23 mouse cellular contexts compared by ENCODE assay signal in the genomic region with DNA sequence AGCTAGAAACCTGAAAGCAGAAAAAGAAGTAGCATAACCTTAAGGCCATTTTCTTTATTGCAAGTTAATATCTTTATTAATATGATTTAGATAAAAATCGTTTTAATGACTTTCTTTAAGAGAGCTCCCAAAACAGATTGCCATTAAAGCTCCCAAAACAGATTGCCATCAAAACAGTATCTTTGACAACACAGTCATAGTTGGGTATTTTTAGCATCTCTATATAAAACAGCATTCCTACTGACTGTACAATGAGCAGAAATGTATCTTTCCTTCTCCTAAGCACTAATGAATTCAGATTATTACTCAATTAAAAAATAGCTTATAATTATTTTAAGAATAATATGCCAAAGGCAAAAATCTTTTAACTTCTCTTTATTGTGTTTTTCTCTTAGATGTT.
DNase-seq lines count a peak whose midpoint lies in the region; ATAC-seq and TF ChIP-seq lines count a peak whose summit lies in the region.
"Had no signal": no experiment of that assay in that cellular context is flagged by ENCODE, and none has a peak within 500 bp of the region (broad histone marks: within the 10 kb centered on the region; RNA-seq: fewer than 3 reads in every experiment).

No protein-coding gene starts in this region.

- H3K4me1 ChIP-seq in forebrain, embryonic 16.5 days (replicated peaks; ENCODE audit: control insufficient read depth, insufficient read depth, low read length) = no peaks in the 10 kb centered on the region
- H3K4me1 ChIP-seq in forebrain, embryonic 11.5 days (replicated peaks; ENCODE audit: control insufficient read depth, insufficient read depth, low read length) = no peaks in the 10 kb centered on the region
- H3K4me1 ChIP-seq in forebrain, postnatal 0 days (ENCODE audit: insufficient read depth) = no peaks in the 10 kb centered on the region
- no peaks in the 10 kb centered on the region for H3K4me1 ChIP-seq in forebrain, embryonic 15.5 days
- H3K4me1 ChIP-seq in cerebellum, adult 2 months (ENCODE audit: control insufficient read depth, insufficient read depth, low read length) = no peaks in the 10 kb centered on the region

- H3K36me3 ChIP-seq in forebrain, embryonic 16.5 days (ENCODE audit: control insufficient read depth, insufficient read depth) = no peaks in the 10 kb centered on the region
- H3K36me3 ChIP-seq in forebrain, embryonic 11.5 days (ENCODE audit: control insufficient read depth, insufficient read depth, low read length) = no peaks in the 10 kb centered on the region
- H3K36me3 ChIP-seq in forebrain, postnatal 0 days (ENCODE audit: insufficient read depth) = no peaks in the 10 kb centered on the region
- no peaks in the 10 kb centered on the region for H3K36me3 ChIP-seq in forebrain, embryonic 15.5 days
- H3K36me3 ChIP-seq: G1E had no signal

- no peak overlapping the region for H3K4me3 ChIP-seq in forebrain, embryonic 16.5 days (replicated peaks; ENCODE audit: low read length)
- H3K4me3 ChIP-seq in forebrain, embryonic 11.5 days (ENCODE audit: low read depth, low read length) = no peak overlapping the region
- no peak overlapping the region for H3K4me3 ChIP-seq in forebrain, postnatal 0 days (ENCODE audit: low read depth, low read length)
- H3K4me3 ChIP-seq in forebrain, embryonic 15.5 days = no peak overlapping the region
- no peak overlapping the region for H3K4me3 ChIP-seq in cerebellum, adult 2 months (replicated peaks; ENCODE audit: insufficient read depth, low read depth, low read length)

- no peak overlapping the region for H3K27ac ChIP-seq in forebrain, embryonic 16.5 days (ENCODE audit: low read length)
- no peak overlapping the region for H3K27ac ChIP-seq in forebrain, embryonic 11.5 days (ENCODE audit: low read depth, low read length)
- H3K27ac ChIP-seq in forebrain, postnatal 0 days (ENCODE audit: low read depth, low read length) = no peak overlapping the region
- no peak overlapping the region for H3K27ac ChIP-seq in forebrain, embryonic 15.5 days (replicated peaks)
- no peak overlapping the region for H3K27ac ChIP-seq in cerebellum, adult 2 months (ENCODE audit: insufficient read depth, low read length)

- no peak overlapping the region for H3K4me2 ChIP-seq in forebrain, embryonic 16.5 days (ENCODE audit: low read length)
- H3K4me2 ChIP-seq in forebrain, embryonic 11.5 days (ENCODE audit: low read depth, low read length, severe bottlenecking) = no peak overlapping the region
- no peak overlapping the region for H3K4me2 ChIP-seq in forebrain, postnatal 0 days (ENCODE audit: low read depth)
- H3K4me2 ChIP-seq in forebrain, embryonic 15.5 days (replicated peaks) = no peak overlapping the region

- H3K9ac ChIP-seq in forebrain, embryonic 16.5 days (replicated peaks; ENCODE audit: low read depth, low read length) = no peak overlapping the region
- no peak overlapping the region for H3K9ac ChIP-seq in forebrain, embryonic 11.5 days (ENCODE audit: low read length)
- H3K9ac ChIP-seq in forebrain, postnatal 0 days = no peak overlapping the region
- no peak overlapping the region for H3K9ac ChIP-seq in forebrain, embryonic 15.5 days (replicated peaks)

- no peak for TF ChIP-seq CTCF in forebrain, postnatal 0 days (IDR thresholded peaks at IDR 0.05; ENCODE audit: low read depth)
- no peak for TF ChIP-seq CTCF in cerebellum, adult 2 months (IDR thresholded peaks at IDR 0.05; ENCODE audit: borderline replicate concordance, insufficient read depth, low read depth, low read length)

- 53% methylated on average over 1 of the region's 1 CpGs for WGBS in forebrain, embryonic 16.5 days
- 65% methylated on average over 1 of the region's 1 CpGs for WGBS in forebrain, embryonic 11.5 days
- 53% methylated on average over 1 of the region's 1 CpGs for WGBS in forebrain, postnatal 0 days
- 68% methylated on average over 1 of the region's 1 CpGs for WGBS in forebrain, embryonic 15.5 days
- WGBS in cerebellum, adult 2 months = 76% methylated on average over 1 of the region's 1 CpGs

- TF ChIP-seq POLR2A in cerebellum, adult 2 months (IDR thresholded peaks at IDR 0.05; ENCODE audit: borderline replicate concordance, insufficient read depth, low read length) = no peak

- ATAC-seq in forebrain, embryonic 16.5 days = peak; percentile 50; the same call in 1 of the 2 replicates
- ATAC-seq in forebrain, embryonic 11.5 days (replicated peaks; ENCODE audit: low FRiP score) = no peak
- ATAC-seq in forebrain, postnatal 0 days = peak; percentile 81
- no peak for ATAC-seq in forebrain, embryonic 15.5 days (replicated peaks)
- ATAC-seq in frontal cortex, adult (ENCODE audit: low TSS enrichment) = no peak
- ATAC-seq: activated CD4-positive, CD25-positive, alpha-beta regulatory T cell, adult 4 months; CD4-positive, CD25-positive, alpha-beta regulatory T cell, adult 4 months; Patski had no signal

- no peaks in the 10 kb centered on the region for H3K27me3 ChIP-seq in forebrain, embryonic 16.5 days (replicated peaks; ENCODE audit: control insufficient read depth, insufficient read depth, low read length)
- H3K27me3 ChIP-seq in forebrain, embryonic 11.5 days (ENCODE audit: control insufficient read depth, insufficient read depth, low read length) = no peaks in the 10 kb centered on the region
- no peaks in the 10 kb centered on the region for H3K27me3 ChIP-seq in forebrain, postnatal 0 days (ENCODE audit: insufficient read depth, low read length)
- no peaks in the 10 kb centered on the region for H3K27me3 ChIP-seq in forebrain, embryonic 15.5 days
- H3K27me3 ChIP-seq in cerebellum, adult 2 months (ENCODE audit: control insufficient read depth, insufficient read depth, low read length) = no peaks in the 10 kb centered on the region
- H3K27me3 ChIP-seq: CH12.LX had no signal

- H3K9me3 ChIP-seq in forebrain, embryonic 16.5 days (ENCODE audit: control insufficient read depth, low read length) = no peaks in the 10 kb centered on the region
- no peaks in the 10 kb centered on the region for H3K9me3 ChIP-seq in forebrain, embryonic 11.5 days (ENCODE audit: control insufficient read depth, low read length)
- H3K9me3 ChIP-seq in forebrain, postnatal 0 days (ENCODE audit: low read length) = no peaks in the 10 kb centered on the region
- no peaks in the 10 kb centered on the region for H3K9me3 ChIP-seq in forebrain, embryonic 15.5 days
- H3K9me3 ChIP-seq: G1E had no signal

- no peak for DNase-seq in forebrain, embryonic 11.5 days (ENCODE audit: low spot score)
- peak; percentile 6 for DNase-seq in forebrain, postnatal 0 days
- peak; percentile 2 for DNase-seq in brain, adult 2 months (ENCODE audit: low read depth, low spot score)
- DNase-seq in telencephalon, adult 2 months (ENCODE audit: low read depth, low spot score) = peak; percentile 8
- DNase-seq in cerebellum, adult 2 months = no peak
- DNase-seq: adrenal gland, adult 2 months; adrenal gland, adult 8-10 months; adrenal gland, postnatal 10 days; adrenal gland, postnatal 14 days; adrenal gland, postnatal 25 days; adrenal gland, postnatal 36 days; B cell, adult 2 months; cerebellum, adult 11 months; cerebellum, adult 11-12 months; cerebellum, adult 18-20 months had no signal

Comparison
In these comparisons a context has a peak if more than half of its experiments do, and no peak if none do; other contexts are left out.
1. ATAC-seq: peak in forebrain, embryonic 16.5 days (single experiment) and forebrain, postnatal 0 days (single experiment); none in forebrain, embryonic 11.5 days (single experiment), forebrain, embryonic 15.5 days (single experiment) and frontal cortex, adult (single experiment).
2. DNase-seq: peak in forebrain, postnatal 0 days (single experiment), brain, adult 2 months (single experiment) and telencephalon, adult 2 months (single experiment); none in forebrain, embryonic 11.5 days (single experiment) and cerebellum, adult 2 months (0 of 2).